Mouse (Mus musculus) cerebellum, adult 2 months (tissue): Measurements from ENCODE around the gene Uba6. TPM values are rescaled to one million over a fixed set of nuclear protein-coding genes. Genes with fewer than 3 reads are reported as not detected.

Source experiments
- DNase-seq, 2 experiments: peaks; one replicate each; pipeline ENCODE4 v3.0.0; 2021
- H3K27ac ChIP-seq: fragments of 200-500 bp; 2 replicates; pipeline ENCODE4 v1.5.1; 2012; ENCODE audit warnings: low read length, control low read depth, inconsistent platforms; ENCODE audit not compliant: insufficient read depth
- H3K27me3 ChIP-seq: fragments of 200-500 bp; 2 replicates; pipeline ENCODE4 v1.6.1; 2012; ENCODE audit warnings: inconsistent platforms, mild to moderate bottlenecking, low read length, moderate library complexity; ENCODE audit not compliant: control insufficient read depth, insufficient read depth
- H3K4me1 ChIP-seq: fragments of 200-500 bp; 2 replicates; pipeline ENCODE4 v1.6.1; 2011; ENCODE audit warnings: low read length; ENCODE audit not compliant: control insufficient read depth, insufficient read depth
- H3K4me3 ChIP-seq: fragments of 200-500 bp; replicated peaks from 2 replicates; pipeline ENCODE3; 2011; ENCODE audit warnings: mild to moderate bottlenecking, low read depth, low read length, control low read depth; ENCODE audit not compliant: insufficient read depth
- CTCF ChIP-seq: fragments of 200-500 bp; IDR thresholded peaks from 2 replicates; pipeline ENCODE4 v1.5.1; 2011; ENCODE audit warnings: low read depth, mild to moderate bottlenecking, control low read depth, low read length, moderate library complexity, borderline replicate concordance; ENCODE audit not compliant: insufficient read depth
- POLR2A ChIP-seq: fragments of 200-500 bp; IDR thresholded peaks from 2 replicates; pipeline ENCODE4 v1.6.1; 2011; ENCODE audit warnings: low read length, control low read depth, borderline replicate concordance; ENCODE audit not compliant: insufficient read depth
- WGBS: fragments of 180-500 bp; shearing (Covaris S2); methylation state at CpG from one replicate; pipeline ENCODE4 v1.1.7; 2018; 5-methylcytosine and 5-hydroxymethylcytosine counted together
- polyA plus RNA-seq: library from polyadenylated mRNA; depleted of rRNA; stranded (reverse); fragments of >200 nt; gene quantifications from 2 replicates; pipeline ENCODE4 v1.2.3, GENCODE M21; 2012; rRNA removed

The Uba6 gene
- 8.1 and 8.4 TPM in 2 replicates for polyA plus RNA-seq

DNA sequence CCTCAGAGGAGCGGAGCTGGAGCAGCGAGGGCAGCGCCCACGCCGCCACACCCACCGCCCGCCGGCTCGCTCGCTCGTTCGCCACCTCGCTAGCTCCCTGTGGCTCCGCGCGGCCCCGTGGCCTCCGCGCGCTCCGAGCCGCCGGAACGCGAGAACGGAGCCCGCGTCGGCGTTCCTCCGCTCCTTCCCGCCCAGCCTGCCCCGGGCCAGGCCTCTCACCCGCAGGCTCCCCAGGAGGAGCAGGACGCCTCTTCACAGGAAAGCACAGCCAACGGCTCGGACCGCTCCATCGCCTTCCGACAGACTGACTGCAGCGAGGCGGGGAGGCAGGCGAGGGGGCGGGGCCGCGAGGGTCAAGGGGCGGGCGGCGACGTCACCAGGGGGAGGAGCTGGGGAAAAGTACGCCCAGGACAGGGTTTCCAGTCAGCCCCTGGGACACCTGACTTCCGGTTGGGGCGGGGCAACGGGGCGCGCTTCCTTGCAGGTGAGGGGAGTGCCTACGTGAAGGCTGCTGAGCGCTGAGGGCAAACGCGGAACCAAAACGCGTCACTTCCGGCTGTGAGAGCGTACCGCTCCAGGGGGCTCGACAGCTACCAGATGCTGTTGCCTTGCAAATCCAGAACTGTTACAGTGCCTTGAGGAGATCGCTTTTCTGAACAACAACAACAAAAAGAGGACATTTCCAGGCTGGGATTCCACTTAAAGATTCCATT is at the start of gene Uba6:
Gene Uba6, minus strand, starts transcription at position 355 of the 713 bp plus-strand sequence.
- TF ChIP-seq POLR2A (peak; percentile 92), CTCF (no peak)

DNA sequence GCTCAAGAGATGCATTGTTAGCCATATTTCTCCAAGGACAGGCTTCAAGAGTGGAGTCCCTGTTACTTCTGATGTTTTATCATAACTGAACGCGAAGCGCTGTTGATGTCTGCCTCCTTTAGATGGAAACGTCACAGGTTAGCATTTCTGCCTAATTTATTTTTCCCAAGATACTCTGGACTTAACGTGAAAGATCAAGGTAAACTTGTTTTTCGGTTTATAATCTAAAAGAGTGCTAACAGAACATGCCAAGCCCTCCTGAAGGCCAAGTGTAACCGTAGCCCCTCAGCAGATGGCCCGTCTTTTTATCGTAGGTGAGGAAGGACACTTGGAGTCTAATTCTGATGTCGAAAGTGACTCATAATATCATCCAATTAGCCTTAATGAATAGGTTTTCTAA is 25.2 kb upstream of the Uba6 start, which contains the start of gene Gnrhr:
Gene Gnrhr, minus strand, starts transcription at position 101 of the 400 bp plus-strand sequence.
- WGBS = 87% methylated on average over 10 of the region's 10 CpGs
- Histone ChIP-seq H3K27ac (no peak within 1 kb of the TSS), H3K27me3 (no peaks in the 10 kb centered on the region), H3K4me1 (no peaks in the 10 kb centered on the region), H3K4me3 (no peak within 1 kb of the TSS)
- TF ChIP-seq CTCF = no peak
- TF ChIP-seq POLR2A = no peak
- no peak for DNase-seq

More for the DNA sequence above, at the start of gene Uba6:
- DNase-seq = peak; percentile 99 to 100
- H3K4me3 ChIP-seq = peak within 1 kb of the TSS; percentile 83
- H3K27ac ChIP-seq = peak within 1 kb of the TSS; percentile 73
- H3K27me3 ChIP-seq = no peaks in the 10 kb centered on the region
- under 1% methylated on average over 66 of the region's 67 CpGs for WGBS
- no peaks in the 10 kb centered on the region for H3K4me1 ChIP-seq

DNA sequence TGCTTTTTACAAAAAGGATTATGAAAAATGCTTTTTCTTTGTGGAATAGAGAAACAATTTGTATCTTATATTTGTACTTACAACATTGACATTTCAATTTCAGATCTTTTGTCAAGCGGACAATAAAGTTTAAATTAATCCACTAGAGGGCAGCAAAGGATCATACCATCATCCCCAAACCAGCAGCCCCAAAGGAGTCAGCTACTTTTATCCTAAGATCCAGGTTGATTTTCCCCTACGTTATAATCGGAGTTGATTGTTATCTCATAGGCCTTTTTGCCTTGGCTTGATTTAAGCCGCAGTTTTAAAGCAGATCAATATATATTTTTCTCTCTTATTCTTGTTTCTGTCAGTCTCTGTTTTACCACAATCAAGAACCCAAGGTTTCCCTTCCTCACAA is 18.8 kb upstream of the Uba6 start:
- no peak overlapping the region for H3K27ac ChIP-seq
- 9% methylated on average over 4 of the region's 4 CpGs for WGBS
- TF ChIP-seq POLR2A = no peak
- peak; percentile 21; the same call in 1 of the 2 replicates for TF ChIP-seq CTCF
- no peak overlapping the region for H3K4me3 ChIP-seq
- H3K4me1 ChIP-seq = no peaks in the 10 kb centered on the region
- H3K27me3 ChIP-seq = no peaks in the 10 kb centered on the region; the same call in 1 of the 2 replicates
- peak in 1 of 2 experiments; percentile 36 for DNase-seq

DNA sequence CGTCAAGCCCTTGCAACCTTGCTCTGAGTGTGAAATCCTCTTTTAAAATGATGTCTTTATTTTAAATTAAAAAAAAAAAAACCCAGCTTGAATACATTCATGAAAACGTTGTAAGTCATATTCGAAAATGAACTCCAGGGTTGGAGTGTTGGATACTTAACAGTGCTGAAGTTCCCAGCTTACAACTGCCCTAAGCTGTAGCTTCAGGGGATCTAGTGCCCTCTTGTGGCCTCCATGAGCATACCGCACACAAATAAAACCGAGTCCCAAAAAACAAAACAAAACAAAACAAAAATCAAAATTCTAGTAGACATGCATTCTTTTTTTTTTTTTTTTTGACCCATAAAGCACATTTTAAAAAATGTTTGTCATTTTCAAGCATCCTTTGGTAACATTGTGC is 18.2 kb upstream of the Uba6 start:
- TF ChIP-seq POLR2A (no peak), CTCF (peak; percentile 52; the same call in 1 of the 2 replicates)
- WGBS = 21% methylated on average over 5 of the region's 5 CpGs
- Histone ChIP-seq H3K4me1 (no peaks in the 10 kb centered on the region), H3K27me3 (no peaks in the 10 kb centered on the region; the same call in 1 of the 2 replicates), H3K27ac (no peak overlapping the region), H3K4me3 (no peak overlapping the region)
- DNase-seq = peak in 1 of 2 experiments; percentile 23

DNA sequence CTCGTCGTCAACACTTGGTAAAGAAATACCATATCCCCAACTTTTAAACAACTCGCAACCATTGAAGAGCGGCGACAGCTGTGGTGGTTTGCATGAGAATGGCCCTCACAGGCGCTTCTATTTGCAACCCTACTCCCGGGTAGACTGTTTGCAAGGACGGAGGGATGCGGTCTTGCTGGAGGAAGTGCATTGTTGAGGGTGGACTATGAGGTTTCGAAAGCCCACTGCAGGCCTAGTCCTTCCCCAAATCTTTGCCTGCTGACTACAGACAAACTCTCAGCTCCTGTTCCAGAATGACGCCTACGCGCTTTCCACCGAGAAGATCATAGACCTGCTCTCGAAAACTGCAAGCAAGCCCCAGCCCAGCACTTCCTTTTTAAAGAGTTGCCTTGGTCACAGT is 17.7 kb upstream of the Uba6 start:
- H3K27ac ChIP-seq = no peak overlapping the region
- no peaks in the 10 kb centered on the region for H3K4me1 ChIP-seq
- no peak overlapping the region for H3K4me3 ChIP-seq
- no peak for DNase-seq
- TF ChIP-seq POLR2A = no peak
- TF ChIP-seq CTCF = no peak
- WGBS = 50% methylated on average over 15 of the region's 15 CpGs
- no peaks in the 10 kb centered on the region; the same call in 1 of the 2 replicates for H3K27me3 ChIP-seq

DNA sequence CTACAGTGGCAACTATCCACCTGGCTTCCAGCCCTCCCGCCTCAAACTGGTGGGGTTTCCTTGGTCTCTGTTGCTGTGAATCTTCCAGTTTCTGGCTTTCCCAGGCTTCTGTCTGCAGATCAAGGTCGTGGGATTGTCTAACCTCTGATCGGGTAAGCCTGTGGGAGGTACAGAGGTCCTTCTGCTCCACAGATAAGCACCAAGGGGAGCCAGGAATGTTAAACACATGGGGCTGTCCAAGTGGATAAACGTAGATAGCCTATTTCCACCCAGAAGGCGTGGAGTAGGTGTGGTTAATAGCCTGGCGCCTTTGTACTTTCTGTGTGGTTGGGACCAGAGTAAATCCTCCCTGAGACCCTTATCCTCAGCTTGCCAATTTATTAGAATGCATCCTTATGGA is 14.8 kb upstream of the Uba6 start:
- DNase-seq = no peak
- no peaks in the 10 kb centered on the region for H3K4me1 ChIP-seq
- 72% methylated on average over 6 of the region's 6 CpGs for WGBS

DNA sequence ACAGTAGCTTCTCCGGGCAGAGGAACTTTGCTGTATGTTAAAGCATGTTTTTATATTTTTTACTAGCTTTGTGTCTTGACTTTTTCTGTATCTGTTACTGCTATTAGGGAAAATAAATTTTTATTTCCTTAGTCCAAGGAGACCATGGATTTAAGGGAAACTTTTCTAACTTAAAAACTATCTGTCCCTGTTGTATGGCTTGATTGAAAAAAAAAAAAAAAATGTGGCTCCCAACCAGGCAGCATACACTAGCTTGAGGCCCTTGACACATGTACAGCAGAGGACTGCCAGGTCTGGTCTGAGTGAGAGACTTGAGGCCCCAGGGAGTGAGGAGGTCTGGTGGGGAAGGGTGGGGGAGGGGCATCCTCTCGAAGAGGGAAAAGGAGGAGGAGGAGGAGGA is 1.2 kb upstream of the Uba6 start:
- Histone ChIP-seq H3K27ac (no peak overlapping the region), H3K27me3 (no peaks in the 10 kb centered on the region), H3K4me3 (no peak overlapping the region), H3K4me1 (no peaks in the 10 kb centered on the region)
- TF ChIP-seq CTCF (no peak), POLR2A (no peak)
- 49% methylated on average over 2 of the region's 2 CpGs for WGBS
- no peak for DNase-seq

More for the DNA sequence above, 14.8 kb upstream of the Uba6 start:
- TF ChIP-seq CTCF (no peak), POLR2A (no peak)
- H3K27ac ChIP-seq = no peak overlapping the region
- H3K4me3 ChIP-seq = no peak overlapping the region
- H3K27me3 ChIP-seq = no peaks in the 10 kb centered on the region; the same call in 1 of the 2 replicates

DNA sequence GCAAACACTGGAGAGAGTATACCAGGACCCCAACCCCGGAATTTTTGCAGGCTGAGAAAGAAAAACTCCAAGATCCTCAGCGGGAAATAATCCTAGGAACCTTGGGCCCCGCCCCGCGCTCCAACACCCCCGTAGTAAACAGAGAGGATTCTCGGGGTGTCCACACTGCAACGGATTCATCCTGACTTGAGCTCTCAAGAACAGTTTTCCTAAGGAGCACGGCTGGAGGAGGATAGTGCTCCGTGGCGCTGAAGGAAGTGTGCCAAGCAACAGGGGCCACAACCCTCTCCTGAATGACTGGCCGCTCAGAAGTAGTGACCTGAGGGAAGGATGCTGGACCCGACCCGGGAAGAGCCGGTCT is 535 bp downstream of the Uba6 start:
- TF ChIP-seq POLR2A (no peak), CTCF (no peak)
- Histone ChIP-seq H3K4me1 (no peaks in the 10 kb centered on the region), H3K27me3 (no peaks in the 10 kb centered on the region), H3K4me3 (peak overlapping the region; percentile 83), H3K27ac (peak overlapping the region; percentile 73; the same call in 1 of the 2 replicates)
- under 1% methylated on average over 15 of the region's 15 CpGs for WGBS
- no peak for DNase-seq

DNA sequence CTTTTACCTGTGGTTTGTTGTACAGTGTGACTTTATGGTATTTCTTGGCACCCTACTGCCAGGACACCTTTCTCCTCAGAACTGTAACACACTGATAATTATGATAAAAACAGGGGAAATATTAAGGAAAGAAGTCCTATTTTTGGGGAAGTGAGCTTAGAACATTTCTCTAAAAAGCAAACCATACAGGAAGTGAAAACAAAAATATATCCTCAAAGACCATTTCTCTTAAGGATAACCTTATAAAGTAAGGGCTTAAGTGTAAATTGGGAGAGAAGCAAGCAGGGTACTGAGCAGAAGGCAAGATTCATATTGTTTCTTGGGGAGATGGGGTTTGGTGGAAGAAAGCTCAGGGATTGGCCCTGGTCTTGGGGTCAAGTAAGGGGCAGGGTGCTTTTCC is 42.8 kb downstream of the Uba6 start:
- Histone ChIP-seq H3K27ac (no peak overlapping the region), H3K4me1 (no peaks in the 10 kb centered on the region), H3K4me3 (no peak overlapping the region), H3K27me3 (no peaks in the 10 kb centered on the region)
- no peak for TF ChIP-seq POLR2A
- no peak for TF ChIP-seq CTCF
- DNase-seq = no peak
